Mouse (Mus musculus): ENCODE measurements around the gene Kndc1. TPM values are rescaled to one million over a fixed set of nuclear protein-coding genes. Genes with fewer than 3 reads are reported as not detected.
A peak's percentile ranks its signal among the peaks of the same experiment; 100 is the strongest.

Kndc1 gene
- 12.5 and 15.5 TPM in 2 replicates for polyA plus RNA-seq (2015; fragmentation: Nextera tagmentation; extraction: Ambion mirVana)

DNA sequence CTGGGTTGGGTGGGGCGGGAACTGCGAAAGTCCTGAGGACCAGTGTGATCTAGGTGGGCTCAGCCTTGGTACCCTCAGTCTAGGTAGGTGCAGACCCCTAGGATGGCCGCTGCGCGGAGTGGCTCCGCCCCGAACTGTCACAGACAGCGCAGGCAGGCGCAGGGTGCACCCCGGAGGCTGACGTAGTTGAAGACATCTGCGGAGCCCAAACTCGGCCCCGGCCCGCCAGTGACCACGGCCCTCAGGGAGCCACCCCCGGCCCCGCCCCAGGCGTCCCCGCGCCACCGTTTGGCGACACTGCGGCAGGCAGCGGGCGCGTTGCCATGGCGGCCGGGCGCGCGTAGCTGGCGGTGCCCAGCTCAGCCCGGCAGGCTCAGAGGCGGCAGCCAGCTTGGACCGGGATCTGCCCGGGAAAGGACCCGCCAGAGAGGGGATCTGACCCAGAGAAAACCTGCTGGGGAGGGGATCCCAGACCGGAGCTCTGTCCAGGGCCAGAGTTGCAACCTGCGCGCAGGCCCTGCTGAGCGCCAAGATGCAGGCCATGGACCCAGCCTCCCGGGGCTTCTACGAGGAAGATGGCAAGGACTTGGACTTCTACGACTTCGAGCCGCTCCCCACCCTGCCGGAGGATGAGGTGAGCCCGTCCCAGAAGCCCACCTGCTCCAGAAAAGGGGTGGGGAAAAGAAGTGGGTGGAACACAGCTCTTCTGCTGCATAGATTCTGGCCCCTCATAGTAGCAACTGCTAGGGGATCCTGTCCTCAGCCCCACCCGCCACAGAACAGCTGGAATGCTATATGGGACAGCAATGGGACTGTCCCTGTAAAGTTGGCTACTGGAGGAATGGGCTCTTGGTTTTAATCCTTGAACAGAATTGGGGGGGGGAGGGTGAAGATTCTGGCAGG is at the start of gene Kndc1:
Gene Kndc1 (plus strand): TSS at position 42 of the 903 bp plus-strand sequence.
- 1% methylated on average over 49 of the region's 50 CpGs for WGBS
- H3K9ac ChIP-seq (replicated peaks), result peak within 1 kb of the TSS; percentile 75
- H3K4me3 ChIP-seq (replicated peaks), result peak within 1 kb of the TSS; percentile 68
- H3K36me3 ChIP-seq, result no peaks in the 10 kb centered on the region
- peaks cover 28% of the 10 kb centered on the region for H3K4me1 ChIP-seq
- no peaks in the 10 kb centered on the region for H3K9me3 ChIP-seq (replicated peaks)
- peak; percentile 90 for ATAC-seq (ENCODE audit: low FRiP score)
- H3K27me3 ChIP-seq (replicated peaks), result peaks cover 32% of the 10 kb centered on the region
- H3K4me2 ChIP-seq, result peak within 1 kb of the TSS; percentile 87
- H3K27ac ChIP-seq (replicated peaks), result peak within 1 kb of the TSS; percentile 51; the same call in 1 of the 2 replicates

- no peaks in the 10 kb centered on the region for H3K9me3 ChIP-seq (replicated peaks)
- H3K4me1 ChIP-seq, result peaks cover 28% of the 10 kb centered on the region
- no peak for ATAC-seq (ENCODE audit: low FRiP score)
- H3K27me3 ChIP-seq (replicated peaks), result no peaks in the 10 kb centered on the region
- H3K4me3 ChIP-seq (replicated peaks), result no peak overlapping the region
- no peak overlapping the region for H3K9ac ChIP-seq (replicated peaks)
- no peak overlapping the region for H3K4me2 ChIP-seq
- no peak overlapping the region for H3K27ac ChIP-seq (replicated peaks)
- WGBS, result 82% methylated on average over 2 of the region's 2 CpGs
- H3K36me3 ChIP-seq, result peaks cover 7% of the 10 kb centered on the region
These were observed 49.4 kb upstream of the Kndc1 start for GRCm38 (mm10) chr7:139845101-139845500.

DNA sequence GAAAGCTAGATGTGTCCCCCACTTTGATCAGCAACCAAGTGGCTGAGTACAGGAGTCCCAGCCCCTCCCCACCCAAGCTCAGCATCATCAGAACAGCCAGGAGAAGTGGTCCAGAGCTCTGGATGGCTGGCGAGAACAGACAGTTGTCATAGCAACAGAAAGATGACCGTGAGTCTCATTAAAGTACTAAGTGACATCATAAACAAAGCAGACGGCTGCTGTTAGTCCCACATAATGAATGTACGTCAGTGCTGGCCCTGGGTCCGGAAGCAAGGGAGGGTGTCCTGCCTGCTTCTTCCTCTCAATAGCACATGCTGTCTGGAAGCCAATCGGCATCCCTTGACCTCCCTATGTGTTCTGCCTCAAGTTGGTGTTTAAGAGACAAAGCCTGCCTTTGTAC is 44.3 kb upstream of the Kndc1 start:
- 4% methylated on average over 6 of the region's 6 CpGs for whole genome bisulfite sequencing
- Histone ChIP-seq H3K4me2 (no peak overlapping the region), H3K9ac (replicated peaks) (no peak overlapping the region), H3K27me3 (replicated peaks) (no peaks in the 10 kb centered on the region), H3K9me3 (replicated peaks) (no peaks in the 10 kb centered on the region), H3K27ac (replicated peaks) (peak overlapping the region; percentile 72), H3K4me1 (peaks cover 34% of the 10 kb centered on the region), H3K4me3 (replicated peaks) (no peak overlapping the region), H3K36me3 (no peaks in the 10 kb centered on the region)
- peak; percentile 86 for ATAC-seq (ENCODE audit: low FRiP score)

- WGBS, result 51% methylated on average over 5 of the region's 5 CpGs
- H3K4me2 ChIP-seq, result no peak overlapping the region
These were observed 43.8 kb upstream of the Kndc1 start for GRCm38 (mm10) chr7:139850677-139851076.

DNA sequence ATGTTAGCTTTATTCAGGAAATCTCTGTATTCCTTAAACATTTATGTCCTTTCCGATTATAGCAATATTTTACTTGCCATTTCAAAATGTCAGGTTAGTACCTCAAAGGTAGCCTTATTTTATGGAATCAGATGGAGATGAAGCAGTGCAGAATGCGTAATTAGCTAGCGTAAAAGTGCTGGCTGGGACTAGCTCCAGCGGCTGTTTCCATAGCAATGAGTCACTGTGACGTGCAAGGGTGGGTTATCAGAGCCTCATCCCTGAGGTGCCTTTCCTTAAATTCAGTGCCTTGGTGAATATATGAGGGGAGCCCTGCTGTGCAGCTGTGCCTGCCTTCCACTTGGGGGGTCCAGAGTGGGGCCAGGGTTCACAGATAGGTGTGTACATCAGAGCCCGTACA is 43.4 kb upstream of the Kndc1 start:
- peak overlapping the region; percentile 72 for H3K27ac ChIP-seq (replicated peaks)
- H3K4me3 ChIP-seq (replicated peaks), result no peak overlapping the region
- 25% methylated on average over 6 of the region's 6 CpGs for WGBS
- H3K27me3 ChIP-seq (replicated peaks), result no peaks in the 10 kb centered on the region
- peak; percentile 76 for ATAC-seq (ENCODE audit: low FRiP score)
- H3K9ac ChIP-seq (replicated peaks), result no peak overlapping the region
- no peak overlapping the region for H3K4me2 ChIP-seq
- H3K4me1 ChIP-seq, result peaks cover 34% of the 10 kb centered on the region
- H3K9me3 ChIP-seq (replicated peaks), result no peaks in the 10 kb centered on the region
- no peaks in the 10 kb centered on the region for H3K36me3 ChIP-seq

More at GRCm38 (mm10) chr7:139850677-139851076, 43.8 kb upstream of the Kndc1 start:
- no peak overlapping the region for H3K9ac ChIP-seq (replicated peaks)
- no peaks in the 10 kb centered on the region for H3K9me3 ChIP-seq (replicated peaks)
- H3K36me3 ChIP-seq, result no peaks in the 10 kb centered on the region
- peak overlapping the region; percentile 72 for H3K27ac ChIP-seq (replicated peaks)
- ATAC-seq (ENCODE audit: low FRiP score), result peak; percentile 36
- H3K4me1 ChIP-seq, result peaks cover 34% of the 10 kb centered on the region
- H3K4me3 ChIP-seq (replicated peaks), result no peak overlapping the region
- H3K27me3 ChIP-seq (replicated peaks), result no peaks in the 10 kb centered on the region

DNA sequence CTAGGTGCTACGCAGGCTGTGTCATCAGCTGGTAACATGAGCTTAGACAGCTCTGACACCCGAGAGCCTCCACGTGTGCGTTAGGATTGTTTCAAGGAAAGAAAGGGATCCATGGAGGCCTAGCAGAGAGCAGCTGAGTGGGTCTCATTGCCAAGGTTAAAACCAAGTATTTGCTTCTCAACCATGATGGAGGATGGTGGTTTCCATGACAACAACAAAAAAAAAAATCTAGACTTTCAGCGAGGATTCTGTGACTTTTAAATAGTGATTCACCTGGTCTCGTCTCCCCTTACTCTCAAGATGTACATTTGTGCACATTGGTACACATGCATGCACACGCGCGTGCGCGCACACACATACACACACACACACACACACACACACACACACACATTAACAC is 39.2 kb upstream of the Kndc1 start:
- H3K27ac ChIP-seq (replicated peaks), result no peak overlapping the region
- WGBS, result 77% methylated on average over 11 of the region's 11 CpGs
- H3K36me3 ChIP-seq, result no peaks in the 10 kb centered on the region
- H3K4me2 ChIP-seq, result no peak overlapping the region
- no peak for ATAC-seq (ENCODE audit: low FRiP score)
- no peaks in the 10 kb centered on the region for H3K27me3 ChIP-seq (replicated peaks)
- H3K4me3 ChIP-seq (replicated peaks), result no peak overlapping the region
- H3K4me1 ChIP-seq, result peaks cover 14% of the 10 kb centered on the region
- H3K9ac ChIP-seq (replicated peaks), result no peak overlapping the region
- H3K9me3 ChIP-seq (replicated peaks), result no peaks in the 10 kb centered on the region

DNA sequence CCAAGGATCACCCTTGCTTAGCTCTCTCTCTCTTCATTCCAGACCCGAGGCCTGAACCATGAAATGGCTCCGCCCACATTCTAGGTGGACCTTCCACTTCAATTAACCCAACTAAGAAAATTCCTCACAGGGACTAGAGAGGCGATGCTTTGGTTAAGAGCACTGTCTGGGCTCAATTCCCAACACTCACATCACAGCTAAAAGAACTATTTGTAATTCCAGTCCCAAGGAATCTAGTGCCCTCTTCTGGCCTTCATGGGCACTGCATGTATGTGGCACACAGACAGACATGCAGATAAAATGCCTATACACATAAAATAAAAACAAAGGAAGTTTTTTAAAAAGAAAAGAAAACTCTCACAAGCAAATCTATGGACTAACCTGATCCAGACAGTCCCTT is 33.1 kb upstream of the Kndc1 start:
- no peak overlapping the region for H3K4me3 ChIP-seq (replicated peaks)
- no peaks in the 10 kb centered on the region for H3K27me3 ChIP-seq (replicated peaks)
- ATAC-seq (ENCODE audit: low FRiP score), result no peak
- no peaks in the 10 kb centered on the region for H3K4me1 ChIP-seq
- no peaks in the 10 kb centered on the region for H3K36me3 ChIP-seq
- no peak overlapping the region for H3K4me2 ChIP-seq
- no peak overlapping the region for H3K27ac ChIP-seq (replicated peaks)
- no peak overlapping the region for H3K9ac ChIP-seq (replicated peaks)
- 33% methylated on average over 3 of the region's 3 CpGs for WGBS
- no peaks in the 10 kb centered on the region for H3K9me3 ChIP-seq (replicated peaks)

GRCm38 (mm10) chr7:139863076-139863475 is 31.4 kb upstream of the Kndc1 start:
- Histone ChIP-seq H3K9ac (replicated peaks) (no peak overlapping the region), H3K4me3 (replicated peaks) (no peak overlapping the region), H3K27ac (replicated peaks) (no peak overlapping the region), H3K9me3 (replicated peaks) (no peaks in the 10 kb centered on the region), H3K36me3 (no peaks in the 10 kb centered on the region), H3K27me3 (replicated peaks) (no peaks in the 10 kb centered on the region), H3K4me2 (no peak overlapping the region), H3K4me1 (no peaks in the 10 kb centered on the region)
- 77% methylated on average over 2 of the region's 2 CpGs for WGBS
- ATAC-seq (ENCODE audit: low FRiP score), result no peak

- ATAC-seq (ENCODE audit: low FRiP score), result no peak
- H3K27me3 ChIP-seq (replicated peaks), result no peaks in the 10 kb centered on the region
- no peak overlapping the region for H3K4me3 ChIP-seq (replicated peaks)
- no peaks in the 10 kb centered on the region for H3K4me1 ChIP-seq
- 59% methylated on average over 2 of the region's 2 CpGs for WGBS
- no peaks in the 10 kb centered on the region for H3K36me3 ChIP-seq
- H3K4me2 ChIP-seq, result no peak overlapping the region
- H3K27ac ChIP-seq (replicated peaks), result no peak overlapping the region
- no peaks in the 10 kb centered on the region for H3K9me3 ChIP-seq (replicated peaks)
- H3K9ac ChIP-seq (replicated peaks), result no peak overlapping the region
These were observed 30.2 kb upstream of the Kndc1 start for GRCm38 (mm10) chr7:139864253-139864652.

GRCm38 (mm10) chr7:139864871-139865270 is 29.6 kb upstream of the Kndc1 start:
- no peak overlapping the region for H3K4me3 ChIP-seq (replicated peaks)
- H3K9ac ChIP-seq (replicated peaks), result no peak overlapping the region
- WGBS, result 85% methylated on average over 1 of the region's 1 CpGs
- H3K36me3 ChIP-seq, result no peaks in the 10 kb centered on the region
- H3K9me3 ChIP-seq (replicated peaks), result no peaks in the 10 kb centered on the region
- ATAC-seq (ENCODE audit: low FRiP score), result no peak
- H3K27ac ChIP-seq (replicated peaks), result no peak overlapping the region
- no peaks in the 10 kb centered on the region for H3K27me3 ChIP-seq (replicated peaks)
- H3K4me1 ChIP-seq, result no peaks in the 10 kb centered on the region
- H3K4me2 ChIP-seq, result no peak overlapping the region

DNA sequence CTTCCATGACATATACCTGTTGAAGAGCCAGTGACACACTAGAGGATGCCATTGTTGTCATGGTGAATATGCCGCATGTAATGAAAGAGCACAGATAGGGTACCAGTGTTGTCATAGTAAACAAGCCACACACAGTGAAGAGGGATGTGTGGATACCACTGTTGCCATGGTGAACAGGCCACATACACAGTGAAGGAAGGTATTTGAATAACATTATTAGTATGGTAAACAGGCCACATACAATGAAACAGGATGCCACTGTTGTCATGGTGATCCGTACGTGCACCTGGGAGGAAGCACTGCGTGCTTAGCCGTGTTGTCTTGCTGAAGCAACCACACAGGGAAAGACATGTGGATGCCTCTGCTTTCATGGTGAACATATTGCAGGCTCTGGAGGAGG is 23.5 kb upstream of the Kndc1 start:
- H3K27me3 ChIP-seq (replicated peaks), result no peaks in the 10 kb centered on the region
- H3K4me3 ChIP-seq (replicated peaks), result no peak overlapping the region
- H3K9me3 ChIP-seq (replicated peaks), result no peaks in the 10 kb centered on the region
- no peak overlapping the region for H3K4me2 ChIP-seq
- ATAC-seq (ENCODE audit: low FRiP score), result peak; percentile 72
- no peak overlapping the region for H3K27ac ChIP-seq (replicated peaks)
- WGBS, result 62% methylated on average over 5 of the region's 5 CpGs
- peaks cover 6% of the 10 kb centered on the region; the same call in 1 of the 2 replicates for H3K4me1 ChIP-seq
- H3K9ac ChIP-seq (replicated peaks), result no peak overlapping the region
- H3K36me3 ChIP-seq, result no peaks in the 10 kb centered on the region

- ATAC-seq (ENCODE audit: low FRiP score), result peak; percentile 81; the same call in 1 of the 2 replicates
- Histone ChIP-seq H3K36me3 (no peaks in the 10 kb centered on the region), H3K4me2 (no peak overlapping the region), H3K4me1 (peaks cover 2% of the 10 kb centered on the region; the same call in 1 of the 2 replicates), H3K27ac (replicated peaks) (no peak overlapping the region), H3K27me3 (replicated peaks) (no peaks in the 10 kb centered on the region), H3K9me3 (replicated peaks) (no peaks in the 10 kb centered on the region), H3K4me3 (replicated peaks) (no peak overlapping the region), H3K9ac (replicated peaks) (no peak overlapping the region)
- 72% methylated on average over 10 of the region's 10 CpGs for WGBS
These were observed 17.2 kb upstream of the Kndc1 start for GRCm38 (mm10) chr7:139877167-139877792.
